Mouse (Mus musculus) lung, adult 2 months (tissue): ENCODE results near the gene Atp5j. TPM values are rescaled to one million over a fixed set of nuclear protein-coding genes. Genes with fewer than 3 reads are reported as not detected.
A peak's percentile ranks its signal among the peaks of the same experiment; 100 is the strongest.

Experiments
- DNase-seq: peaks from one replicate; pipeline ENCODE4 v3.0.0; 2022
- H3K4me1 ChIP-seq: fragments of 200-500 bp; 2 replicates; pipeline ENCODE4 v1.6.1; 2011; ENCODE audit warnings: low read length; ENCODE audit not compliant: control insufficient read depth, insufficient read depth
- H3K4me3 ChIP-seq: fragments of 200-500 bp; replicated peaks from 2 replicates; pipeline ENCODE3; 2011; ENCODE audit warnings: low read depth, mild to moderate bottlenecking, control low read depth, low read length; ENCODE audit errors: extremely low read depth
- CTCF ChIP-seq: fragments of 200-500 bp; IDR thresholded peaks from 2 replicates; pipeline ENCODE4 v1.5.1; 2011; ENCODE audit warnings: mild to moderate bottlenecking, low read length, control low read depth; ENCODE audit not compliant: insufficient read depth
- POLR2A ChIP-seq: fragments of 200-500 bp; IDR thresholded peaks from 2 replicates; pipeline ENCODE4 v1.6.1; 2011; ENCODE audit warnings: low read depth, mild to moderate bottlenecking, control low read depth, low read length, borderline replicate concordance; ENCODE audit errors: extremely low read depth
- WGBS: fragments of 180-500 bp; shearing (Covaris S2); methylation state at CpG from one replicate; pipeline ENCODE4 v1.1.7; 2018; 5-methylcytosine and 5-hydroxymethylcytosine counted together
- polyA plus RNA-seq: library from polyadenylated mRNA; depleted of rRNA; stranded (reverse); fragments of >200 nt; gene quantifications from 2 replicates; pipeline ENCODE4 v1.2.3, GENCODE M21; 2012

Atp5j gene
- polyA plus RNA-seq, 1 experiment = 117 TPM

- DNase-seq = no peak
- 69% methylated on average over 8 of the region's 8 CpGs for WGBS
- H3K4me3 ChIP-seq = no peak overlapping the region
- H3K4me1 ChIP-seq = no peaks in the 10 kb centered on the region
- TF ChIP-seq POLR2A (no peak), CTCF (no peak)
Measured at GRCm38 (mm10) chr16:84813852-84814251, 21.6 kb downstream of the Atp5j start.

GRCm38 (mm10) chr16:84810254-84810653 lies 25.2 kb downstream of the Atp5j start:
- DNase-seq = no peak
- no peak for TF ChIP-seq CTCF
- TF ChIP-seq POLR2A = no peak
- no peaks in the 10 kb centered on the region; the same call in 1 of the 2 replicates for H3K4me1 ChIP-seq
- H3K4me3 ChIP-seq = no peak overlapping the region
- WGBS = 76% methylated on average over 1 of the region's 1 CpGs

GRCm38 (mm10) chr16:84807874-84808273 lies 27.6 kb downstream of the Atp5j start:
- peaks cover 3% of the 10 kb centered on the region; the same call in 1 of the 2 replicates for H3K4me1 ChIP-seq
- WGBS = 88% methylated on average over 7 of the region's 7 CpGs
- TF ChIP-seq CTCF = no peak
- TF ChIP-seq POLR2A = no peak
- H3K4me3 ChIP-seq = no peak overlapping the region
- no peak for DNase-seq

- Histone ChIP-seq H3K4me3 (no peak overlapping the region), H3K4me1 (peaks cover 8% of the 10 kb centered on the region)
- TF ChIP-seq POLR2A (no peak), CTCF (no peak)
- 90% methylated on average over 3 of the region's 3 CpGs for WGBS
- no peak for DNase-seq
Measured at GRCm38 (mm10) chr16:84806175-84806574, 29.2 kb downstream of the Atp5j start.

GRCm38 (mm10) chr16:84804866-84805265 lies 30.6 kb downstream of the Atp5j start:
- no peak for DNase-seq
- TF ChIP-seq POLR2A (no peak), CTCF (no peak)
- 39% methylated on average over 5 of the region's 5 CpGs for WGBS
- no peak overlapping the region for H3K4me3 ChIP-seq
- peaks cover 8% of the 10 kb centered on the region for H3K4me1 ChIP-seq

GRCm38 (mm10) chr16:84802217-84802616 lies 33.2 kb downstream of the Atp5j start:
- Histone ChIP-seq H3K4me3 (no peak overlapping the region), H3K4me1 (peaks cover 8% of the 10 kb centered on the region)
- peak; percentile 29 for DNase-seq
- 22% methylated on average over 6 of the region's 6 CpGs for WGBS
- TF ChIP-seq CTCF (no peak), POLR2A (no peak)

GRCm38 (mm10) chr16:84800038-84800437 lies 35.4 kb downstream of the Atp5j start:
- H3K4me1 ChIP-seq = peaks cover 14% of the 10 kb centered on the region
- no peak for DNase-seq
- WGBS = 52% methylated on average over 2 of the region's 2 CpGs
- no peak overlapping the region for H3K4me3 ChIP-seq
- TF ChIP-seq POLR2A = no peak
- no peak for TF ChIP-seq CTCF

GRCm38 (mm10) chr16:84796678-84797077 lies 38.7 kb downstream of the Atp5j start:
- DNase-seq = no peak
- Histone ChIP-seq H3K4me3 (no peak overlapping the region), H3K4me1 (peaks cover 6% of the 10 kb centered on the region)
- TF ChIP-seq CTCF (no peak), POLR2A (no peak)
- 62% methylated on average over 9 of the region's 9 CpGs for WGBS

- 44% methylated on average over 3 of the region's 3 CpGs for whole genome bisulfite sequencing
- no peak overlapping the region for H3K4me3 ChIP-seq
Measured at GRCm38 (mm10) chr16:84795337-84795736, 40.1 kb downstream of the Atp5j start.

GRCm38 (mm10) chr16:84793401-84793800 lies 42.0 kb downstream of the Atp5j start:
- no peak overlapping the region for H3K4me3 ChIP-seq
- H3K4me1 ChIP-seq = peaks cover 6% of the 10 kb centered on the region
- no peak for TF ChIP-seq POLR2A
- no peak for TF ChIP-seq CTCF
- no peak for DNase-seq
- WGBS = 92% methylated on average over 14 of the region's 14 CpGs

More at GRCm38 (mm10) chr16:84795337-84795736, 40.1 kb downstream of the Atp5j start:
- TF ChIP-seq CTCF = 0 out of 2 replicates have a peak, but pooled peaks have one; percentile 14
- no peak for TF ChIP-seq POLR2A
- no peak for DNase-seq
- H3K4me1 ChIP-seq = peaks cover 6% of the 10 kb centered on the region

- H3K4me1 ChIP-seq = peaks cover 3% of the 10 kb centered on the region; the same call in 1 of the 2 replicates
- H3K4me3 ChIP-seq = no peak overlapping the region
- no peak for TF ChIP-seq POLR2A
- no peak for TF ChIP-seq CTCF
- no peak for DNase-seq
- 60% methylated on average over 2 of the region's 2 CpGs for WGBS
Measured at GRCm38 (mm10) chr16:84790595-84791165, 44.7 kb downstream of the Atp5j start.
